Mouse (Mus musculus) layer of hippocampus, adult 9-11 months (tissue): ENCODE results near the gene Insm1.

Experiments used
- DNase-seq: peaks from one replicate; pipeline ENCODE4 v3.0.0; 2022

The Insm1 gene

DNA sequence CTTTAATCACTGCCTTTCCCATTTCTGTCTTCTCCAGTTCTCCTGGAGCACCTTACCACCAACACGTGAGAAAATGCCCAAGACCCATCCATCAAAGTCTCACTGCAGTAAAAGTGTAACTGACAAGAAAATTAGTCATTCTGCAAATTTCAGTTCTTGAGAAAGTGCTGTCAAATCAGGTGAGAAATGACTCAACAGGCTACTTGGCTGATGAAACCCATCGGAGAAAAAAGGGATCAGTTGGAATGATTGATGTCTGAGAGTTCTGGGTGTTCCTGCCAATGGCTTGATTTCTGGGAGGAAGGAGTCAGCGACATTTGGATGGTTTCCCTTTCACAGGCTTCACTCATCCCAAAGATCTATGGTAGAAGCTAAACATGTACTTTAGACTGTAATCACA is 44.8 kb downstream of the Insm1 start:
- DNase-seq, result no peak
